Mouse (Mus musculus) embryonic fibroblast, embryonic 13.5 days (primary cell): Measurements from ENCODE around the gene Popdc2.

Experiments
- CTCF ChIP-seq: IDR thresholded peaks from 2 replicates; pipeline ENCODE4 v1.5.1; 2011; ENCODE audit warnings: mild to moderate bottlenecking, control low read depth, low read length, moderate library complexity, borderline replicate concordance; ENCODE audit not compliant: insufficient read depth
- POLR2A ChIP-seq: IDR thresholded peaks from 2 replicates; pipeline ENCODE4 v1.6.1; 2011; ENCODE audit warnings: low read depth, mild to moderate bottlenecking, control low read depth, low read length, moderate library complexity

- TF ChIP-seq CTCF (no peak), POLR2A (no peak)
Observed at GRCm38 (mm10) chr16:38425799-38426198, 63.8 kb downstream of the Popdc2 start.
